Mouse (Mus musculus) E14TG2a.4 (cell line): ENCODE measurements at regions not wholly inside any gene's neighbourhood (a gene's known extent, or its start where the extent isn't known, plus 50 kb on each side); places are given as distances from the start of the nearest gene placed in this dataset.
"Not testable (repeated sequence)": the region's sequence is repeated elsewhere in the genome, so short reads cannot be mapped to it uniquely, and the experiment has no call there.

Source experiments
- CTCF ChIP-seq: conservative IDR thresholded peaks from 2 replicates; pipeline ENCODE4 v1.5.1; 2014; ENCODE audit warnings: low read length
- NANOG ChIP-seq: IDR thresholded peaks from 2 replicates; pipeline ENCODE4 v1.6.1; 2014; ENCODE audit warnings: borderline replicate concordance, low read length, mixed read lengths
- POU5F1 ChIP-seq: IDR thresholded peaks from 2 replicates; pipeline ENCODE4 v1.6.1; 2014; ENCODE audit warnings: low read length, borderline replicate concordance

- not testable (repeated sequence) for TF ChIP-seq CTCF, POU5F1, NANOG
Observed at GRCm38 (mm10) chr4:3342165-3342564, 157.0 kb upstream of the Vmn1r3 start.
